Mouse (Mus musculus) kidney, adult 2 months (tissue): ENCODE results near the gene Acbd3.

ENCODE experiments used
- CTCF ChIP-seq: fragments of 200-500 bp; conservative IDR thresholded peaks from 2 replicates; pipeline ENCODE4 v1.5.1; 2011; ENCODE audit warnings: low read depth, mild to moderate bottlenecking, control low read depth, low read length, moderate library complexity, mixed read lengths; ENCODE audit not compliant: insufficient read depth, insufficient read length
- POLR2A ChIP-seq: fragments of 200-500 bp; IDR thresholded peaks from one replicate; pipeline ENCODE4 v1.6.1; 2011; ENCODE audit warnings: low read depth, low read length, control low read depth

DNA sequence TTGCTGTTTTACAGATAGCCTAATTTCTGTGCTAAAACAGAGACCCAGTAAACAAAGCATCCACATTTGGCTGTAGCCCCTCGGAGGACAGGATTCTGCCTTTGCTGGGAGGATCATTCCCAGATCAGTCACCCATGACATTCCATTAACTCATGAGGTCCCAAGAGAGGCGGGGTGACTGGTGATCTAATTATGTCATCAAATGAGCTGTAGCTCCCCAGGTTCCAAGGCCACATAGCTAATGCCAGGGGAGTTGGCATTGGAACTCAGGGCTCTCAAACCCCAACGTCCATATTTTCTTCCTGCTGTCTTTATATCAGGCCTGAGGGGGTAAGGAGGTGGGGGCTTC, 57.7 kb downstream of the Acbd3 start:
- TF ChIP-seq CTCF (no peak), POLR2A (no peak)
